Mouse (Mus musculus) testis, adult 2 months (tissue): ENCODE data around the gene Capns1. TPM values are rescaled to one million over a fixed set of nuclear protein-coding genes. Genes with fewer than 3 reads are reported as not detected.

Experiments
- H3K27ac ChIP-seq: fragments of 200-500 bp; 2 replicates; pipeline ENCODE4 v1.5.1; 2012; ENCODE audit warnings: low read depth, low read length; ENCODE audit not compliant: control insufficient read depth, insufficient read depth
- H3K27me3 ChIP-seq: fragments of 200-500 bp; 2 replicates; pipeline ENCODE4 v1.6.1; 2012; ENCODE audit warnings: mild to moderate bottlenecking, low read length, moderate library complexity; ENCODE audit not compliant: control insufficient read depth, insufficient read depth
- H3K36me3 ChIP-seq: fragments of 200-500 bp; 2 replicates; pipeline ENCODE4 v1.6.1; 2012; ENCODE audit warnings: mild to moderate bottlenecking, low read length; ENCODE audit not compliant: control insufficient read depth, insufficient read depth
- H3K4me1 ChIP-seq: fragments of 200-500 bp; 2 replicates; pipeline ENCODE4 v1.6.1; 2012; ENCODE audit warnings: low read length; ENCODE audit not compliant: control insufficient read depth, insufficient read depth
- H3K4me3 ChIP-seq: fragments of 200-500 bp; 2 replicates; pipeline ENCODE4 v1.5.1; 2012; ENCODE audit warnings: low read depth, mild to moderate bottlenecking, low read length, moderate library complexity, mixed read lengths; ENCODE audit not compliant: control insufficient read depth
- CTCF ChIP-seq: fragments of 200-500 bp; IDR thresholded peaks from 2 replicates; pipeline ENCODE4 v1.5.1; 2012; ENCODE audit warnings: low read depth, mild to moderate bottlenecking, inconsistent platforms, low read length, moderate library complexity; ENCODE audit not compliant: control insufficient read depth, insufficient read depth, insufficient replicate concordance
- POLR2A ChIP-seq: fragments of 200-500 bp; IDR thresholded peaks from 2 replicates; pipeline ENCODE4 v1.6.1; 2012; ENCODE audit warnings: low read depth, mild to moderate bottlenecking, inconsistent platforms, low read length, moderate library complexity; ENCODE audit not compliant: control insufficient read depth
- polyA plus RNA-seq: library from polyadenylated mRNA; depleted of rRNA; stranded (reverse); fragments of >200 nt; gene quantifications from 2 replicates; pipeline ENCODE4 v1.2.3, GENCODE M21; 2012

Gene Capns1
- polyA plus RNA-seq, 1 experiment = 592 TPM

GRCm38 (mm10) chr7:30170283-30170951 lies 28.2 kb downstream of the Capns1 start:
- TF ChIP-seq CTCF (no peak), POLR2A (no peak)
- Histone ChIP-seq H3K36me3 (no peaks in the 10 kb centered on the region), H3K27me3 (no peaks in the 10 kb centered on the region), H3K4me1 (peaks cover 4% of the 10 kb centered on the region; the same call in 1 of the 2 replicates), H3K27ac (no peak overlapping the region; the same call in 1 of the 2 replicates), H3K4me3 (peak overlapping the region; percentile 90)

GRCm38 (mm10) chr7:30169583-30170282 lies 28.9 kb downstream of the Capns1 start, which contains the start of gene Zfp146:
TSS of gene Zfp146 (minus strand) at chr7:30169750.
- Histone ChIP-seq H3K4me1 (peaks cover 4% of the 10 kb centered on the region; the same call in 1 of the 2 replicates), H3K27ac (peak within 1 kb of the TSS; percentile 96), H3K27me3 (no peaks in the 10 kb centered on the region), H3K4me3 (peak within 1 kb of the TSS; percentile 90), H3K36me3 (no peaks in the 10 kb centered on the region)
- TF ChIP-seq CTCF (no peak), POLR2A (peak; percentile 94)

- Histone ChIP-seq H3K27me3 (no peaks in the 10 kb centered on the region), H3K27ac (peak overlapping the region; percentile 88), H3K36me3 (no peaks in the 10 kb centered on the region), H3K4me3 (peak overlapping the region; percentile 90), H3K4me1 (peaks cover 4% of the 10 kb centered on the region; the same call in 1 of the 2 replicates)
- no peak for TF ChIP-seq CTCF
- TF ChIP-seq POLR2A = no peak
These were observed 29.6 kb downstream of the Capns1 start for GRCm38 (mm10) chr7:30168914-30169582.

- Histone ChIP-seq H3K4me1 (no peaks in the 10 kb centered on the region), H3K36me3 (peaks cover 3% of the 10 kb centered on the region; the same call in 1 of the 2 replicates), H3K4me3 (no peak overlapping the region), H3K27me3 (no peaks in the 10 kb centered on the region), H3K27ac (no peak overlapping the region)
- no peak for TF ChIP-seq CTCF
- no peak for TF ChIP-seq POLR2A
These were observed 33.9 kb downstream of the Capns1 start for GRCm38 (mm10) chr7:30164745-30165144.

- no peaks in the 10 kb centered on the region for H3K27me3 ChIP-seq
- H3K36me3 ChIP-seq = peaks cover 3% of the 10 kb centered on the region; the same call in 1 of the 2 replicates
- no peak overlapping the region for H3K4me3 ChIP-seq
- no peak for TF ChIP-seq POLR2A
- TF ChIP-seq CTCF = no peak
- H3K4me1 ChIP-seq = no peaks in the 10 kb centered on the region
- H3K27ac ChIP-seq = no peak overlapping the region
These were observed 35.5 kb downstream of the Capns1 start for GRCm38 (mm10) chr7:30163113-30163512.

GRCm38 (mm10) chr7:30155507-30155906 lies 43.1 kb downstream of the Capns1 start:
- no peaks in the 10 kb centered on the region for H3K27me3 ChIP-seq
- H3K27ac ChIP-seq = no peak overlapping the region
- no peaks in the 10 kb centered on the region; the same call in 1 of the 2 replicates for H3K36me3 ChIP-seq
- no peak overlapping the region for H3K4me3 ChIP-seq
- H3K4me1 ChIP-seq = no peaks in the 10 kb centered on the region
- no peak for TF ChIP-seq POLR2A
- TF ChIP-seq CTCF = no peak

- TF ChIP-seq CTCF = no peak
- no peaks in the 10 kb centered on the region for H3K27me3 ChIP-seq
- no peak overlapping the region for H3K4me3 ChIP-seq
- H3K27ac ChIP-seq = no peak overlapping the region
- H3K36me3 ChIP-seq = no peaks in the 10 kb centered on the region
- no peaks in the 10 kb centered on the region for H3K4me1 ChIP-seq
These were observed 44.6 kb downstream of the Capns1 start for GRCm38 (mm10) chr7:30154040-30154439.
